Mouse (Mus musculus) embryo, embryonic 11.5 days (tissue): ENCODE measurements around the gene Clcf1.
A peak's percentile ranks its signal among the peaks of the same experiment; 100 is the strongest.

Experiments
- DNase-seq: peaks from one replicate; pipeline ENCODE4 v3.0.0-alpha.2; 2012; ENCODE audit warnings: low read depth, low spot score

The Clcf1 gene

DNA sequence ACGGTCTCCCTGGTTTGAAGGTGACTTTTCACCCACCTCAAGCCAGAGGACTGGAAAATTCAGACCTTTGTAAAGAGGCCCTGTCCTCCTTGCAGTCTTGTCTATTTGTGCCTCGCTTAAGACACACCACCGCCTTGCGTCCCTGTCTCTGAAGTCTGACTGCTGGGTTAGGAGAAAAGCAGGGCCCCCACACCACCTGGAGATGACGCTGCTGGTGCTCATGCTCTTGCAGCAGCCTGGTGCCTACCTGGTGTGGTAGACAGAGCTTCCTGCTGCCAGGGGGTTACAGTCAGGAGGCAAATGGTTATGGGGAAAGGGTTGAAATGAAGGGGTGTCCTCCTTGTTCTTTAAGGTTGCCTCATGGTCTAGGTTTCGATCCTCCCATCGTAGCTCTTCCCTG is 40.2 kb downstream of the Clcf1 start:
- no peak for DNase-seq

DNA sequence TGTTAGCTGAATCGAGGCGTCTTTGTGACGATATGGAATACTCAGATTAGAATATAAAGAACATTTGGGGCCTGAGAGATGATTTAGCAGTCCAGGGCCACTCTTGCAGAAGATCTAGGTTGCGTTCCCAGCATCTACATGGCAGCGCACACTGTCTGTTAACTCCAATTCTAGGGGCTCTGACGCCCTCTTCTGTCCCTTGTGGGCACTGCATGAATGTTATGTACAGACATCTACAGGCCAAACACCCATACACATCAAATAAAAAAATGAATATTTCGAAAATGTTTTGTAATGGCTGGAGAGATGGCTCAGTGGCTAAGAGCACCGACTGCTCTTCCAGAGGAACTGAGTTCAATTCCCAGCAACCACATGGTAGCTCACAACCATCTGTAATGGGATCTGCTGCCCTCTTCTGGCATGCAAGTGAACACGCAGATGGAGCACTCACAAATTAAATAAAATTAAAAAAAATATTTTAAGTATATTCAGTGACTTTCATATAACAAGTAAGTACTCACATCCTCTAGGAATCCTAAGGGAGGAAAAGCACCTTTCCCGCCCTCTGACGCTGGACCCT is 41.6 kb downstream of the Clcf1 start:
- DNase-seq, result no peak

DNA sequence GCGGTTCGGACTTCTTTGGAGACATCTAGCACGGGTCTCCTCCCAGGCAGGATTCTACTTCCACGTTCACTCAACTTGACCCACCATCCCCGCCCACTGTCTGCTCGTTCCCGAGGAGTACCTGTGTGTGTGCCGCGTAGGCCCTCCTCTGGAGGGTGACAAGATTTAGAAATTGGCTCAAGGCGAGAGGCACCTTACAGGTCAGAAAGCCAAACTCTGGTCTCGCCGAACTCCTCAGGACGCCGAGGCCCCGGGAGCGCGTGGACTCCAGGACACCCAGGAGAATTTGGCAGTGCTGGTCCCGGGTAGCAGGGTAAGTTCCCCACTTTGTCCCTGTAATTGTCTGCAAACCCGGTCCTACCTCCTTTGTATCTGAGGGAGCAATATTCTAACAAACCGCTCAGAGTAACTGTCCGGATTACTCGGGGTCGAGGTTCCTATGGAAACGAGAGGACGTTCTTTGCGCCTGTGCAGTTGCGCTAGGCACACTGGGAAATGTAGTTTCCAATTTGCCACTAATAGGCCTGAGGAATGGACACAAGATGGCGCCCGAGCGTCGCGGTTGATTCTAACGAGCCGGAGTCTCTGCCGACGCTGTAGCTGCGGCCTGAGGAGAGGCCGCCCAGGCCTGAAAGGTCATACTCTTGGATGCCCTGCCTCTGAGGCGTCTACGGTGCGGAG is 43.3 kb downstream of the Clcf1 start:
- peak; percentile 94 for DNase-seq

DNA sequence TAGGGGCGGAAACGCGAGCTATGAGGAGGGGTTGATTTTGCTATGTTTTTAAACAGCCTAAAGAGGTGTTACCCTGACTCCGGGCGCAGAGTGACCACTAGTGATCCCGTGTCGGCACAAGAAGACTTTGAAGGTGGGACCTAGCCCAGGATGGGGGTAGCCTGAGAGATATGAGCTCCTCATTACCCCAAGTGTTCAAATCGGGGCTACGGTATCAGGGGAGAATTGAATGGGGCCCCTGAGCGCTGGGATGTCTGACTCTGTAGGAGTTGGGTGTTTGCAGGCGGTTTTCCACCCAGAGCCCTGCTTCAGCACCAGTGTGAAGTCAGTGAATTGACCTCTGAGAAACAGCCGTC is 43.8 kb downstream of the Clcf1 start:
- no peak for DNase-seq

DNA sequence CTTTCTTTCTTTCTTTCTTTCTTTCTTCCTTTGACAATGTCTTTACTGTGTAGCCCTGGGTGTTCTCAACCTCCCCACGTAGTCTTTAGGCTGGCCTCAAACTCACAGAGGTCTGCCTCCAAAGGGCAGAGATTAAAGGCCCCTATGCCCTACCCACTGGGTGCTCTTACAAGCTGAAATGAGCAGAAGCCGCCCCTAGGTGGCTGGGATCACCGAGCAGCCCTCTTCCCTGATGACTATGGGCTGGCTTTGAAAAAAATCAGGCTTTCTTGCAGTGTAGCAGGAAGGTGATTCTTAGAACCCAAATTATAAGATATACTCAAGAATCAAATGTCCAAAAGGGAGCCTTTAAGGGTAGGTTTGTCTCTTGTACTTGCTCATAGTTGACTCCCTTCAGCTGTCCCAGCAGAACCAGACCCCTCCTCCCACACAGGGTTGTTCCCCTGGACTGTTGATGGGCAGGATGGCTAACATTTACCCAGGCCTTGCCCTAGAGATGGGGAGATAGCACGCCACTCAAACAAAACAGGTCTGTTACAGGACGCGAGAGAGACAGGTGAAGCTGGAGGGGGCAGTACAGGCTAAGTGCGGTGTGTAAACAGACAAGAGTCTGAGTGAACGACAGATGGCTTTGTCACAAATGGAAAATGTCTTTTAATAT is 47.1 kb downstream of the Clcf1 start:
- no peak for DNase-seq

DNA sequence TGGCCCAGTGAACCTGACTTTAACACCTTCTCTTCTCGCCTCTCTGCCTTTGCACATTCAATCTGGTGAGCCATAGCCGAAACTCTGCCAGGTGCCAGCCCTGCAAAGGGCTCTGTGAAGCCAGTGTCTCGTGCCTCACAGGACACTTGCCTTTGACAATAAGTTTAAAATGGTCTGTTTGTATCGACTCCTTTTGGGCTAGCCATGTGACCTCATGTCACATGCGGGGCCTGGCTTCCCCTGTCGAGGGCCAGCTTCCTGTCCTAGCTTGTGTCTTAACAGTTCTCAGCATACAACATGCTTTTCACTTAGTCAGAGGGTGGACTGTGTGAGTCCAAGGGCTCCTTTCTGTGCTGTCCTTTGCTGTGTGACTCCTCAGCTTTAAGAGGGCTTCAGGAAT is 48.7 kb downstream of the Clcf1 start:
- no peak for DNase-seq

DNA sequence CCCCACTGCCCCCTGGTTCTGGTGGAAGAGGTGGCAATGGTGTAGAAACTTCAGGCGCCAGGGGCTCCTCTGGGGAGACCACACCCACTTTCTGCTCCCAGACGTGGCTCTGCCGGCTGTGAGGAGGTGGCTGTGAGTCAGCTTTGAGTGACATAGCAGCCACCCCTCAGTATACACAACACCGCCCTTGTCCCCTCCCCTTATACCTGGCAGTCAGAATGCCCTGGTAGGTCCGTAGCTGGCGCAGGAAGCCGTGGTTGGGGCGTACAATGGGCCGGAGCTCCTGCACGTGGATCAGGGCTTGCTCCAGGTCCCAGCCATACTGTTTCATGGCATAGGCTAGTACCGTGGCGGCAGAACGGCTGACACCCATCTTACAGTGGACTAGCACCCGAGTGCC is 49.7 kb downstream of the Clcf1 start:
- DNase-seq, result no peak

DNA sequence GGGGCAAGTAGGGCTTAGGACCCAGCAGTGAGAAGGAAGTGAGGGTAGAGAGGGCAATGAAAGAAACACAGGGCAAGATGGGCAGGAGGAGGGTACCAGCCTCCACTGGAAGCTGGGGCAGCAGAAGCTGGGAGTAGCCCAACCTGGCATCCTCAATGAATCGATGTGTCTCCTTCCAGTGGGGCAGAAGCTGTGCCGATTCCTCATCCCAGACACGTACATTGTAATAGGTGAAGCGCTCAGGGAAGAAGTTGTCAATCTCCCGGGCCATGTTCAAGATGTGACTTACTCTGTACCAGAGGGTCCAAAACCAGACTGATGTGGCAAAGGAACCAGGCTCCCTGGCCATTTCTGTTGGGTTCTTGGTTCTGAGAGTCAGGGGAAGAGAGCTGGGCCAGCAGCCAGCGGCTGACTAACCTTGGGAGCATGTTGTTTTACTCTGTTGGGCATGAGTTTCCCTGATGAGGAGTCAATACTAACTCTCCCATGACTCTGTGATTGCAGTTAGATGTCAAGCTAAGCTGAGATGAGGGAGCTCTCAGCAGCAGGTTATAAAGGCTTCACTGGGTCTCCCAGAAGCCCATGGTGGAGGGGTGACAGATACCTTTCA is 50.2 kb downstream of the Clcf1 start:
- no peak for DNase-seq

DNA sequence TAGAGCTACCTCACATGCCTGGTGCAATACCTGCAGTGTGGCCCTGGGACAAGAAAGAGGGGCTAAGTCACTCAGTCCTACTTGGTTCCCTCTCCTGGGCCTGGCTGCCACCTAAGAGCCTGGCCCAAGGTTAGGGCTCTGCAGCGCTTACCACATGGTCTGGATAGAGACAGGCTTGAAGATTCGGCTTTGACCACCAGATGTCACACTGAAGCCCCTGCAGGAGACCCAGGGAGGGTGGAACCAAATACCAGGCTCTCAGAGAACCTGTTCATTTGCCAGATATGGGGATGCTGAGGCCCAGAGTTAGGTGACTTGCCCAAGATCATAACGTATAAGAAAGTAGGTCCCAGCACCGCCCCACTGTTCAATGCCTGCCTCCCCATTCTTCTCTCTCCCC is 51.9 kb downstream of the Clcf1 start:
- no peak for DNase-seq

DNA sequence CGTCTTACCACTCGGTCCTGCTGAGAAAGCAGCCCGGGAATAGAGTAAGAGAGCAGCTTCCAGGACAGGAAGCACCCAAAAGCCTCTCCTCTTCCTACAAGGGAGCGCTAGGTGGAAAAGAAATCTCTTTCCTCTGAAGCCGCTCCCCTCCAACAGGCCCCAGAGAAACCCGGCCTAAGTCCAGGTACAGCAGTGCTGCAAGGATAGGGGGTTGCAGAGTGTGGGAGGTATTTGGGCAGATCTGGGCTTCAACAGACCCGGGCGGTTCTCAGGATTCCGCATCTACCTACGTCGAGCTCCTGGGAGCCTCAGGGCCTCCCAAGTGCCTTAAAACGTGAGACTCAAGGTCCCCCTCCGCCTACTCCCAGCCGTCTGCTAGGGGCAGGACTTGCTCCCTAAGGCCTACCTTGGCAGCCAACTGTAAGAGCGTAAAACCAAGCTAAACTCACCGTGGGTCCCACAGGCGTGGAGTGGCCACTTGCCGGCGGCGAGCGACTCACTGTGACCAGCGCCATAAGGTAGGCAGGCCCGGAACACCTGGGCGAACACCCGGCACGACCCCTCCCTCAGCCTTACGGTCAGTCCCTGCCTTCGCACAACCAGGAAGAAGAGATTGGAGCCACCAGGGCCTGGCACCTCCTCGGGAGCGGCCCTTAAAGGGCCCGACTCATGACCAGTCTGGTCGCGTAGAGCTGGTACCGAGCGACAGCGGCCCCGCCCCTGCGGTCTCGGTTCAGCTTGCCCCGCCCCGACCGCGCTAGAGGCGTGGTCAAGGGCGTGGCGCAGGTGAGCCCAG is 54.7 kb downstream of the Clcf1 start, which contains the start of gene Ssh3:
Gene Ssh3, minus strand, starts transcription at position 615 of the 796 bp plus-strand sequence.
- DNase-seq, result no peak

DNA sequence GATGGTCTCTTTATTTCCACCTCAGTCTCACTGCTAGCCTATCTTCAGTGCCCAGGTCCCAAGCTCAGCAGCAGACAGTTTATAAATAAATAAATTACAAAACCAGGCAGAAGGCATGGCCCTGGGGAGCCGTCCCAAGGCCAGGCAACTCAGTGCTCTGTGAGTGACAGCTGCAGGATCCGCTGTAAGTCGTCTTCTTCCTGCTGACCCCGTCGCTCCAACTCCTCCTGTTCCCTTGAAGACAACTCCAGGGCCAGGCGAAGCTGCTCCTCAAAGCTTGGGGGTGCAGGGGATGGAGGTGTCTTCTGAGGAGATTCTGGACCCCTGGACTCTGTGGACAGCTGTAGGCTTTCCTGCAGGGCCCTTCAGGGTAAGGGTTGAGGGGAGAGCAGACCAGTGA is 56.1 kb downstream of the Clcf1 start:
- no peak for DNase-seq

DNA sequence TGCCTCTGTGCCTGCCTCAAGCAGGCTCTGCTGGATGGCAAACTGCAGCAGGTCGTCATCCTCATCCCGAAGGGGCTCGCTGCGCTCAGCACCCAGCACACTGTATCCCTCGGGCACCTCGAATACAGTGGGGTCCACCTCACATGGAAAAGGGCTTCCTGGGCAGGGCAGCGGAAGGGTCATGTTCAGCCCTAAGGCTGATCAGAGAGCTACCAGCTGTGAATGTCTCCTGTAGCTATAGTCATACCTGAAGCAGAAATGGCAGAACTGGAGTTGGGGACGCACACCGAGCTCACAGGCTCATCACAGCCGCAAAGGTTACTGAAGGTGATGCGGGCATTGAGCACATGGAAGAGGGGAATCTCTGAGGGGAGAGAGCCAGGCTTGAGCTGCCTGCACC is 56.9 kb downstream of the Clcf1 start:
- no peak for DNase-seq
